In genomic region chr13:114388211-114388965, GRCm38 (mm10) we compare ENCODE assay signal across 8 mouse cellular contexts. TPM values are rescaled to one million over a fixed set of nuclear protein-coding genes. Genes with fewer than 3 reads are reported as not detected.
A peak's percentile ranks its signal among the peaks of the same experiment; 100 is the strongest.
DNase-seq lines count a peak whose midpoint lies in the region; ATAC-seq and TF ChIP-seq lines count a peak whose summit lies in the region.

Ndufs4 (minus strand) TSS chr13:114388258.

- no peaks in the 10 kb centered on the region; the same call in 1 of the 2 replicates for H3K4me1 ChIP-seq in cerebellum, adult 2 months (ENCODE audit: control insufficient read depth, insufficient read depth, low read length)
- peaks cover 5% of the 10 kb centered on the region; the same call in 1 of the 2 replicates for H3K4me1 ChIP-seq in embryonic facial prominence, embryonic 12.5 days
- H3K4me1 ChIP-seq in heart, embryonic 14.5 days (ENCODE audit: control insufficient read depth in 2 of 2, insufficient read depth in 2 of 2, low read length in 2 of 2): peaks cover 0 to 10% of the 10 kb centered on the region in 2 experiments; a peak in 1 of 4 replicates

- intact Hi-C loops in left cerebral cortex, postnatal 14 days (cut with DNase I): no loop called here

- H3K9me3 ChIP-seq in embryonic facial prominence, embryonic 12.5 days: no peaks in the 10 kb centered on the region
- H3K9me3 ChIP-seq in heart, embryonic 14.5 days (ENCODE audit: control insufficient read depth, low read length): no peaks in the 10 kb centered on the region

- H3K27me3 ChIP-seq in cerebellum, adult 2 months (ENCODE audit: control insufficient read depth, insufficient read depth, low read length): no peaks in the 10 kb centered on the region
- no peaks in the 10 kb centered on the region for H3K27me3 ChIP-seq in embryonic facial prominence, embryonic 12.5 days
- no peaks in the 10 kb centered on the region for H3K27me3 ChIP-seq in heart, embryonic 14.5 days (ENCODE audit: control insufficient read depth, insufficient read depth, low read length)
- no peaks in the 10 kb centered on the region for H3K27me3 ChIP-seq in myocyte (ENCODE audit: control insufficient read depth, insufficient read depth, insufficient read length)

- ATAC-seq in embryonic facial prominence, embryonic 12.5 days (ENCODE audit: insufficient number of reproducible peaks, insufficient read depth, low FRiP score, low TSS enrichment): no peak
- no peak for ATAC-seq in heart, embryonic 14.5 days (ENCODE audit: insufficient number of reproducible peaks, insufficient read depth, low FRiP score, low read depth)

- peak within 1 kb of the TSS; percentile 76 for H3K4me2 ChIP-seq in embryonic facial prominence, embryonic 12.5 days (replicated peaks)
- peak within 1 kb of the TSS; percentile 82 for H3K4me2 ChIP-seq in heart, embryonic 14.5 days (ENCODE audit: low read length)
- H3K4me2 ChIP-seq in myocyte (ENCODE audit: low read depth): peak within 1 kb of the TSS; percentile 79

- WGBS in cerebellum, adult 2 months: 45% methylated on average over 13 of the region's 13 CpGs
- 35% methylated on average over 12 of the region's 13 CpGs for WGBS in embryonic facial prominence, embryonic 12.5 days
- WGBS in heart, embryonic 14.5 days: 45% methylated on average over 13 of the region's 13 CpGs

- H3K4me3 ChIP-seq in cerebellum, adult 2 months (replicated peaks; ENCODE audit: insufficient read depth, low read depth, low read length): peak within 1 kb of the TSS; percentile 90
- peak within 1 kb of the TSS; percentile 88 for H3K4me3 ChIP-seq in embryonic facial prominence, embryonic 12.5 days
- peak within 1 kb of the TSS; percentile 83 to 97 for H3K4me3 ChIP-seq in heart, embryonic 14.5 days (ENCODE audit: control insufficient read depth in 1 of 2, insufficient read depth in 1 of 2, low read depth in 1 of 2, low read length in 2 of 2)
- H3K4me3 ChIP-seq in myocyte: peak within 1 kb of the TSS; percentile 86

- peak within 1 kb of the TSS; percentile 94 for H3K27ac ChIP-seq in cerebellum, adult 2 months (ENCODE audit: insufficient read depth, low read length)
- H3K27ac ChIP-seq in embryonic facial prominence, embryonic 12.5 days: peak within 1 kb of the TSS; percentile 69
- peak within 1 kb of the TSS; percentile 78 to 84 for H3K27ac ChIP-seq in heart, embryonic 14.5 days (replicated peaks in 1 of 2; ENCODE audit: control insufficient read depth in 1 of 2, insufficient read depth in 1 of 2, low read depth in 2 of 2, low read length in 2 of 2)

- no peaks in the 10 kb centered on the region for H3K36me3 ChIP-seq in embryonic facial prominence, embryonic 12.5 days
- H3K36me3 ChIP-seq in heart, embryonic 14.5 days (ENCODE audit: control insufficient read depth, insufficient read depth, low read length): 0 out of 2 replicates have a peak, but pooled peaks cover 4% of the 10 kb centered on the region
- H3K36me3 ChIP-seq in myocyte (ENCODE audit: control insufficient read depth, insufficient read depth): no peaks in the 10 kb centered on the region

- TF ChIP-seq POLR2A in cerebellum, adult 2 months (IDR thresholded peaks at IDR 0.05; ENCODE audit: borderline replicate concordance, insufficient read depth, low read length): no peak
- no peak for TF ChIP-seq POLR2A in myocyte (IDR thresholded peaks at IDR 0.05; ENCODE audit: insufficient read length, low read depth)

- DNase-seq in cerebellum, adult 2 months: peak in 1 of 2 experiments; percentile 15
- no peak for DNase-seq in cerebellum, adult 8-10 months
- DNase-seq in 3T3-L1 (ENCODE audit: low read depth, low spot score): peak; percentile 24
- no peak for DNase-seq in left cerebral cortex, postnatal 14 days (ENCODE audit: low spot score in 2 of 2)
- DNase-seq in thymus, adult 18-20 months: no peak

- no peak for TF ChIP-seq CTCF in cerebellum, adult 2 months (IDR thresholded peaks at IDR 0.05; ENCODE audit: borderline replicate concordance, insufficient read depth, low read depth, low read length)

- peaks cover 35% of the 10 kb centered on the region for H3K79me2 ChIP-seq in myocyte (ENCODE audit: control insufficient read depth, insufficient read depth)

- peak within 1 kb of the TSS; percentile 76 for H3K9ac ChIP-seq in embryonic facial prominence, embryonic 12.5 days
- H3K9ac ChIP-seq in heart, embryonic 14.5 days (ENCODE audit: low read length): peak within 1 kb of the TSS; percentile 95

- H3ac ChIP-seq in myocyte (ENCODE audit: control insufficient read depth, insufficient read length): peak within 1 kb of the TSS; percentile 48

TF ChIP-seq in myocyte, 11 proteins besides CTCF, POLR2A, EP300 and RAD21:
- no peak for TF ChIP-seq MYOD1 (IDR thresholded peaks at IDR 0.05; ENCODE audit: control insufficient read depth in 1 of 3, insufficient read length in 2 of 3, low read depth in 2 of 3)
TF ChIP-seq in myocyte: peak in this region for 0.

RNA-seq across cellular contexts. Expression of gene Ndufs4, which starts in this region (rescaled TPM):
- polyA plus RNA-seq in cerebellum, adult 2 months (2012; rRNA removed): 156 and 161 TPM in 2 replicates
- 284 and 293 TPM in 2 replicates for polyA plus RNA-seq in embryonic facial prominence, embryonic 12.5 days (2016; fragmentation: Nextera tagmentation; extraction: Ambion mirVana)
- polyA plus RNA-seq in heart, embryonic 14.5 days (2014; fragmentation: Nextera tagmentation; extraction: Ambion mirVana): 467 and 507 TPM in 2 replicates
- total RNA-seq in left cerebral cortex, postnatal 14 days (2021): 100 to 1,000 TPM; 184 to 190 TPM
- 168 TPM for polyA plus RNA-seq in myocyte (2012; fragmentation: generic; extraction: Trizol)
